Mouse (Mus musculus): ENCODE measurements at regions not wholly inside any gene's neighbourhood (a gene's known extent, or its start where the extent isn't known, plus 50 kb on each side); places are given as distances from the start of the nearest gene placed in this dataset.

DNA sequence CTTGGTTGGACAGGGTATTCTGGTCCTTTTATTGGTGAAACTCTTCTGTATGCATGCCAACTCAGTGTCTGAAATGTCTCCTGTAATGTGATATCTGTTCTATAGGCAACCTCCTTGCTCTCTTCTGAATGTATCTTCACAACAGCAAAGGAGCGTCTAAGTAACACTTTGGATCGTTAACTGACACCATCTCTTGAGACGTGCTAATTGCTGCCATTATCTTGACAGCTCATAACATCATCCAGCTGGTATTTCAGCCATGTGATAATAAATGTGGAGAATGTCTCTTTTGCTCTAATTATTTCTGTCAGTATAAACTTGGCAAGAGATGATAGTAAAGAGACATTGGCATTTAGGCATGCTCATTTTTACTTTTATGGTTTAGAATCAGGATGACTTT, 68.8 kb upstream of the Col8a1 start:
- DNase-seq, result no peak

DNA sequence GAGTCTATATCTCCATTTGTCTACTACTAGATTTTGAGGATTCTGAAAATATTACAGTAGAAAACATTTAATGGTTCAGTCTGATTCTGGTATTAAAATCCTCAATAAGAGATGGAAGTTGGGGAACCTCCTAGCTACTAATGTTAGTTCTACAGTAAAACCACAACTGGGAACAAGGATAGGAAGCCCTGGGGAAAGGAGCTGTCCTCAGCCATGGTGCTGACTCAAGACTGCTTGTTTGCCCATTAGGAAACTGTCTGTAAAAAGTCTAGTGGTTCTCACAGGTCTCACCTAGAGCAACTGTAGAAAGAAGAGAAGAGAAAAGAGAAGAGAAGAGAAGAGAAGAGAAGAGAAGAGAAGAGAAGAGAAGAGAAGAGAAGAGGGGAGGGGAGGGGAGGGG, 90.9 kb upstream of the Col8a1 start:
- peak; percentile 74 to 76 for DNase-seq

GRCm38 (mm10) chr16:57846386-57846785, 91.8 kb upstream of the Col8a1 start:
- no peak for DNase-seq

- DNase-seq, result no peak
These were observed 97.3 kb upstream of the Col8a1 start for GRCm38 (mm10) chr16:57851854-57852253.

DNA sequence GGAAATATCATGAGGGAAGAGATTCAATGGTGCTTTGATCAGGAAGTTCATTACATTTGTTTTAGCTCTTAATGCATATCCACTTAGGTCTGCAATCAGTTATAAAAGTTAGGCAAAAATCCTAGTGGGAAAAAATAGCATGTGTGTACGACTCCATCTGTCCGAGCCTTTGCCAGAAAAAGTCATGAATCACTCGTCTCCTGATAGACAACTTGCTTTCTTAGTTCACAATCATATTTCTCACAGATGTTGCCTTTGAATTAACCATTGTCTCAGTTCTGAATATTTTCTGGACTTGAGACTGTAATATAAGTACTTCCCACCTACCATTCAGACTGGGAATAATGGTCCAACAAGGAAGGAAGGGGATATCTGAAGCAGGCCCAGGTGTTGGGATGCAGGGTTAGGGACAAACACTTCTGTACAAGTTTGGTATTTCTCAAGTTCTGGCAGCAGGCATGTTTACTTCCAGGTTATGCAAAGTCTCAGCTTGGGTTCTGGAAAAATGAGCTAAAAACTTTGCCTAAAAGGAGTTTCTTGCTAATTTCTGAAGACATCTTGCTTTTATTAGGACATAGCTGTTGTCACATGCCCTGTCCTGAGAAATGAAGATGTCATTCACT, 98.4 kb upstream of the Col8a1 start:
- DNase-seq, result no peak

DNA sequence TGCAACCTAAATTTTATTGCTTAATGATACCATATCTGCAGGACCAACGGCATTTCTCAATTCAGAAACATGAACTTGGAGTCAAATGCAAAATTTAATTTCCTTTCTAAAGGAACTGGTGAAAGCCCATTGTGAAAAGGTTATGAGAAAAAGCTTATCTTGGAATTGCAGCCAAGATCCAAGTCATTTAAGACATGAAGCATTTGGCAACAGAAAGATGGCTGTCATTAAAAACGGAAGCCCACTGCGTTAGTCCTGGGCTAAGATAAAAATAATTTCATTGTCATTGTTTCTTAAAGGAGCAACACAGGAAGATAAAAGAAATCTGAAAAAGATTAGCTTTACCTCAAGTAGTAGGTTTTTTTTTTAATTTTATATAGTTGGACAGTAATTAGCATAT, 99.2 kb upstream of the Col8a1 start:
- no peak for DNase-seq

- DNase-seq, result no peak
These were observed 102.5 kb upstream of the Col8a1 start for GRCm38 (mm10) chr16:57857071-57857470.

GRCm38 (mm10) chr16:57858151-57858764, 103.7 kb upstream of the Col8a1 start:
- DNase-seq, result no peak

- DNase-seq, result no peak
These were observed 104.2 kb upstream of the Col8a1 start for GRCm38 (mm10) chr16:57858765-57859201.

GRCm38 (mm10) chr16:57863206-57863860, 108.8 kb upstream of the Col8a1 start:
- no peak for DNase-seq

DNA sequence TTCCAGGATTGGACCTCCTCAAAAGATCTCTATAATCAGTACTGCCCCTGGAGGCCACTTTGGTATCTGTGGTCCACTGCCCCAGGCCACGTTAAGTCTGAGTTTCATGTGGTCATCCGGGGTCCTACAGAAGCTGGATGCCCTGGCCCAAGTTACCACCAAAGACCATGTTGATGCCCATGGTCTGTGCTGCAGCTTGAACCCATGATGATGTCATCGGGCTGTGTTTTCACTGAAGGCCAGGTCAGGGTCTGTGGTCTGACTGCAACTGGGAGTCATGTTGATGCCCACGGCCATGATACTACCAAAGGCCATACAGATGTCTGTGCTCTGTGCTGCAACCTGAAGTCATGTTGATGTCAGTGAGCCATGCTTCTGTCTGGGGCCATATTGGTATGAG, 122.3 kb upstream of the Col8a1 start:
- DNase-seq, result no peak

DNA sequence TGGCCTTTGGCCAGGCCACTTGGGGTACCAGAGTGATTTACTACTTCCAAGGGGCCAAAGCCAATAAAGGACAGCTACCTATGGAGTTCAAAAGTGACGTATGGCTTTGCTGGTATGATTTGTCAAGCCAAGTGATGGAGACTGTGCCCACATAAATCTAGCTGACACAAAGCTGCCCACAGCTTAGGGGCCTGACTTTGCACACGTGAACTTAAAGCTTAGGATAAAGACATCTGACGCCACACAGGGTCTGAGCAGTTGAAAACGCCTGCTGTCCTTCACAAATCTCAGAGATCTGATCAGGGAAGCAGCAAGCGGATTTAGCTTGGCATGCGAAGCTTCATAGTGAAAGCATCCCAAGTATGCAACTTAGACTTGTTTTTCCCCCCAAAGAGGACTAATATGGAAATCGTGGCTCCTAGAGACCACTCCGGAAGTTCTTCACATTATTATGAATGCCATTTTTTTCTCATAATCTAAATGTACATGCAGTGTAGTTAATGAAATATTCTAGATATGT, 127.1 kb upstream of the Col8a1 start:
- DNase-seq, result no peak

- DNase-seq, result no peak
These were observed 133.6 kb upstream of the Col8a1 start for GRCm38 (mm10) chr16:57888138-57888537.

DNA sequence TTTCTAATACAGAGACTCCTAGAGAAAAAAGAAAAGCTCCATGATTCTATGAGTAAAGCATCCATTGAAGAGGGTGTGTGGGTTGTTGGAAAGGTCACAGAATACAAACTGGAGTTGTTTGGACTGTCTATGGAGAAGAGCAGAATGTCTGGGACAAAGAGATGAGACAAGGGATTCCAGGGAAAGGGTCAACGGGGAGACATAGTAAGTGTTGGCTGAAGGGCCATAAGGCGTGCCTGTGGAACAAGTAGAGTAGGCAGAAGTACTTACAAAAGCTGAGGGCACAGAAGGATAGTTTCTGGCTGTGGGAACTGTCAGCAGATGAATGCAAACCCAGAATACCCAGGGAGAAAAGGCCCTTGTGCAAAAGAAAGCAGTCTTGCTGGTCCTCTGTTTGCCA, 134.0 kb upstream of the Col8a1 start:
- no peak for DNase-seq

DNA sequence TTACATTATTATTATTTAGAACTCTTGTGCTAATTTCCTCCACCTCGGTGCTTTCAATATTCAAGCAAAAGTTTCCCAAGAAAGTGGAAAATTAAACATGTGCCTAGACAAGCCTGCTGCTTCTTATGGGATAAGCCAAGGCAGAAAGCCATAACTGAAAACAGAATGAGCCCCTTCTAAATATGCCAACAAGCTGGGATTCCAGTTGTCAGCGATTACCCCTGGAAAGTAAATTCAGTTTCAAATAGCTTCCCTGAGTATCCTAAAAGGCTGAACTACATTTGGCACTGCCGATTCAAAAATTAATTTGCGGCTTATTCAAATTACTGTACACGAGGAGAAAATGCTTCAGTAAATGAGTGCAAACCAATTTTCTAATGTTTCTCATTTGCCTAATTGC, 135.6 kb upstream of the Col8a1 start:
- no peak for DNase-seq

GRCm38 (mm10) chr16:57893111-57893510, 138.6 kb upstream of the Col8a1 start:
- no peak for DNase-seq

DNA sequence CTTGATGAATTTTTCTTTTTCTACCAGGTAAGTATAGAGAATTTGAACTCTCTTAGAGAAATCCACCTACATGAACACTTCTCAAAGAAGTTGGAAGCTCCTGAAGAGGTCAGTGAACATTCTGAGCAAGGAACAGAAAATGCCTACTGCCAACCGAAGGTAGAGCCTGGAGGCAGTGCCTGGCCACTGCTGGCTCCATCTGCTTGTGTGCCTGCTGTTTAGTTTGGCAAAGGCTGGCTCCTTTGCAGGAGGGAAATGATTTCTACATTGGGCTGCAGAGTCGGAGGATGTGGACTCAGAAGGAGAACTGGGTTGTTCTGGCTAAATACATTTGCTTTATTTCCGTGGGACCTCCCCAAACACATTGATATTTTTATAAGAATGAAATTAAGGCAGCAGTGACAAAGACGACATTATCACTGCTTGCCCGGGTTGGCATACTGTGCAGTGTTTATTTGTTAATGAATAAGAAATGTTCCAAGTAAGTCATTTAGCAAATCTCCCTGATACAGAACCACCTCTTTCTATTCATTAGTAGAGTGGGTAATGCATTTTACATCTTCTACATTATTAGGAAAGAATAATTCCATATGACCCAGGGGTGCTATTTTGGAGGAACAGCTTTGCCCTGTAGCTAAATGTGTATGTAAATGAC, 139.3 kb upstream of the Col8a1 start:
- no peak for DNase-seq

GRCm38 (mm10) chr16:57901006-57901405, 146.5 kb upstream of the Col8a1 start:
- no peak for DNase-seq

DNA sequence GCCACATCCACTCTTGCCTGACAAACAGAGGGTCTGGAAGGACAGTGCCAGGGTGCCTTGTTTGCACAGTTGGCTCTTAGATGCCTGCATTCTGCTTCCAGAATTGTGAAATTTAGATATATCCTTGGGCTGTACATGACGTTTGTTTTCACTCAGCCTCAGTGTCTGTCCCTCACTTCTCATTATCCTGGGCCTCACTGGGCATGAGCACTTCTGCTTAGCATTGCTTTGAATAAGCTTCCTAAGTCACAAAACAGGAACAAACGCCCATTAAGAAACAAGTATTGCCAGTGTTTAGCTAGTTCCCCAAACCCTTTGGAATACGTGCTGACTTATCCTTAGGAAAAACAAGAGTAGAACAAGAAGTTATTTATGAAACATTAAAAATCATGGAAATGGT, 148.0 kb upstream of the Col8a1 start:
- no peak for DNase-seq

DNA sequence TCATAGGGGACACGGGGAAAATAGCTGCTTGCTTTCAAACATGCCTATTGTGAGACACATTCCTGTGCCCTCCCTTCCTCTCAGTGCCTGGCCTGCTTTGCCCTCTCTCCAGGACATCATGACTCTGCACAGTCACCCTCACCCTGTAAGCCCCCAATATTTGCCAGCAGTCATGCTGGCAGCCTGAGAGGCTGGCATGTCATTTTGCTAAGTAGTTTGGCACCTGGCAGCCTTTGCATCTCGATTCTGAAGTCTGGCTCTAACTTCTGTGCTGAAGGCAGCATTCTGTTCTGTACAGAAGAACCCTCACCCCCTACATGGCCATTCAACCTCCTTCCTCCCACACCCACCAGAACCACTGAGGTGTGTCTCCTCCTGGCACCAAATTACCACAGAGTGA, 157.5 kb upstream of the Col8a1 start:
- no peak for DNase-seq

DNA sequence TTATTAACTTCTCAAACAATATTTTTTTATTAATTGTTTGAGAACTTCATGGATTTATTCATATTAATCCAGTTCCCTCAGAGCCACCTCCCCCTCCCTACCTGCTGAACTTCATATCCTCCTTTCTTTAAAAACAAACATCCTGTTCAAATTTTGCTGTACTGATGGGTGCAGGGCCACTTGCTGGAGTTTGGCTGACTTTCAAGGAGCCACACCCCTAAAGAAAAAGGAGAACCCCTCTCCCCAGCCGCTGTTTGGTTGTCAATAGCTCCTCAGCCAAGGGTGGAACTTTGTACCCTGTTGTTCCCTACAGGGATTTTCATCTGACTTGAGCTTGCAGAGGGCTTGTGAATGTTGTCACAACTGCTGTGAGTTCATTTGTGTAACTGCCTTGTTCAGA, 160.0 kb upstream of the Col8a1 start:
- no peak for DNase-seq

GRCm38 (mm10) chr16:57915451-57915850, 160.9 kb upstream of the Col8a1 start:
- DNase-seq, result no peak

- DNase-seq, result no peak
These were observed 169.1 kb upstream of the Col8a1 start for GRCm38 (mm10) chr16:57923447-57924129.

Measured in kidney, postnatal 4 days (tissue).